Mouse (Mus musculus): ENCODE data around the gene Oas1d.
A peak's percentile ranks its signal among the peaks of the same experiment; 100 is the strongest.
"Not testable (repeated sequence)": the region's sequence is repeated elsewhere in the genome, so short reads cannot be mapped to it uniquely, and the experiment has no call there.

Gene Oas1d

GRCm38 (mm10) chr5:120902056-120902455 lies 12.3 kb upstream of the Oas1d start:
- no peak for DNase-seq (ENCODE audit: low spot score)

- DNase-seq (ENCODE audit: low spot score): not testable (repeated sequence)
Observed at GRCm38 (mm10) chr5:120906791-120907733, 7.3 kb upstream of the Oas1d start, which contains the start of gene Oas1a. Gene Oas1a, minus strand, starts transcription at chr5:120907521.

GRCm38 (mm10) chr5:120908196-120908920 lies 6.0 kb upstream of the Oas1d start:
- no peak for DNase-seq (ENCODE audit: low spot score)

- DNase-seq (ENCODE audit: low spot score): not testable (repeated sequence)
Observed at GRCm38 (mm10) chr5:120919156-120919935, 5.0 kb downstream of the Oas1d start.

- no peak for DNase-seq (ENCODE audit: low spot score)
Observed at GRCm38 (mm10) chr5:120920296-120920695, 6.0 kb downstream of the Oas1d start.

GRCm38 (mm10) chr5:120923969-120924368 lies 9.6 kb downstream of the Oas1d start:
- no peak for DNase-seq (ENCODE audit: low spot score)

- DNase-seq (ENCODE audit: low spot score): not testable (repeated sequence)
Observed at GRCm38 (mm10) chr5:120924520-120924919, 10.2 kb downstream of the Oas1d start.

GRCm38 (mm10) chr5:120926311-120926710 lies 12.0 kb downstream of the Oas1d start:
- DNase-seq (ENCODE audit: low spot score): not testable (repeated sequence)

- DNase-seq (ENCODE audit: low spot score): no peak
Observed at GRCm38 (mm10) chr5:120927036-120927435, 12.7 kb downstream of the Oas1d start.

- no peak for DNase-seq (ENCODE audit: low spot score)
Observed at GRCm38 (mm10) chr5:120933966-120934365, 19.6 kb downstream of the Oas1d start.

- no peak for DNase-seq (ENCODE audit: low spot score)
Observed at GRCm38 (mm10) chr5:120937841-120938240, 23.5 kb downstream of the Oas1d start.

- DNase-seq (ENCODE audit: low spot score): no peak
Observed at GRCm38 (mm10) chr5:120938586-120938985, 24.2 kb downstream of the Oas1d start.

GRCm38 (mm10) chr5:120942076-120942475 lies 27.7 kb downstream of the Oas1d start:
- DNase-seq (ENCODE audit: low spot score): peak; percentile 63

- DNase-seq (ENCODE audit: low spot score): no peak
Observed at GRCm38 (mm10) chr5:120952242-120952770, 38.0 kb downstream of the Oas1d start.

GRCm38 (mm10) chr5:120953974-120954373 lies 39.6 kb downstream of the Oas1d start:
- peak; percentile 46 for DNase-seq (ENCODE audit: low spot score)

- no peak for DNase-seq (ENCODE audit: low spot score)
Observed at GRCm38 (mm10) chr5:120961004-120961403, 46.7 kb downstream of the Oas1d start.

- DNase-seq (ENCODE audit: low spot score): no peak
Observed at GRCm38 (mm10) chr5:120966156-120966555, 51.8 kb downstream of the Oas1d start.

- DNase-seq (ENCODE audit: low spot score): no peak
Observed at GRCm38 (mm10) chr5:120966894-120967293, 52.6 kb downstream of the Oas1d start.

- DNase-seq (ENCODE audit: low spot score): no peak
Observed at GRCm38 (mm10) chr5:120967355-120968133, 53.2 kb downstream of the Oas1d start.

GRCm38 (mm10) chr5:120968134-120968532 lies 53.8 kb downstream of the Oas1d start:
- DNase-seq (ENCODE audit: low spot score): no peak

- no peak for DNase-seq (ENCODE audit: low spot score)
Observed at GRCm38 (mm10) chr5:120968799-120969198, 54.5 kb downstream of the Oas1d start.
